Mouse (Mus musculus): ENCODE data around the gene Klhl2.

GRCm38 (mm10) chr8:64769586-64769985 is 80.2 kb downstream of the Klhl2 start:
- TF ChIP-seq CTCF (IDR thresholded peaks at IDR 0.05; ENCODE audit: low read depth) = no peak
- no peak for TF ChIP-seq EP300 (IDR thresholded peaks at IDR 0.05; ENCODE audit: low read depth)
